Mouse (Mus musculus) testis, postnatal 14 days (tissue): ENCODE measurements around the gene Hunk.

ENCODE experiments used
- DNase-seq: peaks from one replicate; pipeline ENCODE4 v3.0.0; 2021; ENCODE audit warnings: low spot score

Gene Hunk

DNA sequence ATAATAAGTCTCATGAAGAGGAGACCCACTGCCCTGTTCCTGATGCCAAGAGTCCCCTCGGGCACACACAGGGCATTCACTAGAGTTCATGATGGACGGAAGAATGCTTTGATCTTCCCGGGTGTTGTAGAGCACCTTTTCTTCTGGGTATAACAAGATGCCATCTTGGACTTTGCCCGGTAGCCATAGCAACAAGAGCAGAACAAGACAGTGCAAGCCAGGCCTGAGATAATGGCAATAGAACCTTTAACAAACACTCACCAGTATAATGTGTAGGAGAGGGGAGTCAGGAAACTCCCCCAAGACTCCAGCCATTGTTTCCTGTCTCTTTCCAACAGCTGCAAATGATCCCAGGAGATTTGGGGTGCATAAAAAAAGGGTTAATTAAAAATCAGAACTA is 8.9 kb downstream of the Hunk start:
- DNase-seq = no peak

- DNase-seq = no peak
Observed at GRCm38 (mm10) chr16:90395996-90396556, 10.3 kb downstream of the Hunk start.

DNA sequence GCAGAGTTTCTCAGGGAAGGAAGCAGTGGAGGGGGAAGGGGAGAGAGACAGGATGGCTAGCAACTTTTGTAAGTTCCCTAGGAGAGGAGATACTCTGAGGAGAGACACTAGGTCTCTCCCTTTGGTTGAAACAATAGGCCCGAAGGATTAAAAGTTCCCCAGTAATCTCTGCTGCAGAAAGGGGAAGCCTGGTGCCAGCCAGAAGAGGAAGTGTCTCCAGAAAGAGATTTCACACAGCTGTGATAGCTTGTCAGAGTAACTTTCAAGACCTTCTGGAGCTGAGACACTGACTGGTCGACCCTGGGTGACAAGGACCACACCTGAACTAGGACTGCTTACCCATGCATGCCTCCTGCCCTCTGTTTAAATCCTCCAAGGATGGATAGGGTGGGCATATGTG is 11.1 kb downstream of the Hunk start:
- no peak for DNase-seq

DNA sequence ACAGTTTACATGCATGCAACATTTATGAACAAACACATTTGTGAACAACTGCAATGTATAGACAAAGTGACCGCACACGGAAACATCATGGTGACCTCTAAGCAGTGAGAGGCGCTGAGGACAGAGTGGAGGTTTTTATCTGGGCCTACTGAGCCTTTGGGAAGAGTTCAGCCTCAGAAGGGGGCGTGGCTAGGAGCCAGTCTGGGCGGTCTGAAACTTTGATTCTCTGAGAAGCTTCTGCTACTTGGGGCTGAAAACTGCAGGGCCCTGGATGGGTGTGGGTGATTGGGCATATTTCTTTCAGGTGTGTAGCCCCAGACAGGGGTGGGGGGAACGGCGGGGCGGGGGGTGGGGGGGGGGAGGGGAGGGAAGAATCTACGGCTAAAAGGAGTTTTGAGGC is 14.5 kb downstream of the Hunk start:
- DNase-seq = peak; percentile 46

DNA sequence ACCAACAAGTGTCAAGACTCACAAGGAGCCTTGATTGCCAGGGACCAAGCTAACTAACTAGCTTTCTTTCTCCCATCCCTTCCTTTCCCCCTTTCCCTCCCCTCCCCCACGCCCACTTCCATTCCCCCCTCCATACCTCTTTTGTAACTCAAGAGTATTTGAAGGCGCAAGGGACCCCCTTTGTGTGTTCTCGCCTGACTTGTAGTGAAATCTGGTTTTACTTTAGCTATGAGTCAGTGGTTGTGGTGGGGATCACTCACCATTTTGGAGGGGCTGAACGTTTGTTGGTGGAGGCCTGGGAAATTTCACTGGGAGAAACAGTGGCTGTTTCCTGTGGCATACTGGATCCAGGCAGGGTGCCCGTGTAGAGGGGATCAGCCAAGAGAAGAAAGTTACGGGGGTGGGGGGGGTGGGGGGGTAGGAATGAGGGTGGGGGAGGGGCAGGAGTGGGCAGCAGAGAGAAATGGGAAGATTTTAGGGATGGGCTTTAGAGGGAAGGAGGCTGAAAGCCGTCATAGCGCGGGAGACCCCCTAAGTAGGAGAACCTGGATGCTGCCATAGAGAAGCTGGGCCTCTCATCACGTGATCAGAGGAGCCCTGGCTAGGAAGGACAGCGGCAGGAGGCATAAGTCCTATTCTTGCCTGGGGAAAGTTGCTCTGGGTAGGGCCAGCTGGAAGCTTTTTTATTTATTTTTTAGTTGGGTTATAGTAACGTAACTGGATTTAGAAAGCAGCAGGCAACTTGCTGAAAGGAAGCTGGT is 15.3 kb downstream of the Hunk start:
- DNase-seq = no peak

DNA sequence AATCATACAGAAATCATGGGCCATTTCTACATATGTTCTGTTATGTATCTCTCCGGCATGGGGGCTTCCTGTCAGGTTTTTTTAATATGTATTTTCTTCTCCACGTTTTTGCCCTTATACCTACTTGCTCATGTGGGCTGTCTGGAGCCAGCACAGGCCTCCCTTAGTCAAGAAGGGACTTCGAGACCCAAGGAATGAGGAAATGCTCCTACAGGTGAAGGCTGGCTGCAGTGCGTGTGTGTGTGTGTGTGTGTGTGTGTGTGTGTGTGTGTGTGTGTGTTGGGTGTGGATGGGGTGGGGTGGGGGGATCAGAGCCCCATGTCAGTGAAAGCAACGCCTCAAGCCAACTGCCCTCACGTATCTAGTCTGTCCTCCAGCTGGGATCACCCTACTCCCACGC is 16.5 kb downstream of the Hunk start:
- no peak for DNase-seq

DNA sequence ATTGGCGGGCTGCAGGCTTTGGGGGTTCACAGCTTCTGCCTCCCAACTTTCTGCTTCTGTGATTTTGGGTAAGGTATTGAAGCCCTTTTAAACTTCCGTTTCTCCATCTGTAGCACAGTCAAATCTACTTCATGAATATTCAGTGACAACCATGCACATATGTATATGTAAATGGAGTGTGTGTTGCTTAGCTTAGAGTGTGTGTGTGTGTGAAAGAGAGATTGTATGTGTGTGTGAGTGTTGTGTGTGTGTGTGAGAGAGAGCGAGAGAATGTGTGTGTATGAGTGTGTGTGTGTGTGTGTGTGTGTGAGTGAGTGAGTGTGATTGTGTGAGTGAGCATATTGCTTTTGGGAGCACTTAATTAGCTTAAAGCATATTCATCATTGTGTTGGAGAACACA is 19.4 kb downstream of the Hunk start:
- no peak for DNase-seq

- DNase-seq = no peak
Observed at GRCm38 (mm10) chr16:90405599-90405998, 19.8 kb downstream of the Hunk start.

- no peak for DNase-seq
Observed at GRCm38 (mm10) chr16:90407541-90408289, 21.9 kb downstream of the Hunk start.

DNA sequence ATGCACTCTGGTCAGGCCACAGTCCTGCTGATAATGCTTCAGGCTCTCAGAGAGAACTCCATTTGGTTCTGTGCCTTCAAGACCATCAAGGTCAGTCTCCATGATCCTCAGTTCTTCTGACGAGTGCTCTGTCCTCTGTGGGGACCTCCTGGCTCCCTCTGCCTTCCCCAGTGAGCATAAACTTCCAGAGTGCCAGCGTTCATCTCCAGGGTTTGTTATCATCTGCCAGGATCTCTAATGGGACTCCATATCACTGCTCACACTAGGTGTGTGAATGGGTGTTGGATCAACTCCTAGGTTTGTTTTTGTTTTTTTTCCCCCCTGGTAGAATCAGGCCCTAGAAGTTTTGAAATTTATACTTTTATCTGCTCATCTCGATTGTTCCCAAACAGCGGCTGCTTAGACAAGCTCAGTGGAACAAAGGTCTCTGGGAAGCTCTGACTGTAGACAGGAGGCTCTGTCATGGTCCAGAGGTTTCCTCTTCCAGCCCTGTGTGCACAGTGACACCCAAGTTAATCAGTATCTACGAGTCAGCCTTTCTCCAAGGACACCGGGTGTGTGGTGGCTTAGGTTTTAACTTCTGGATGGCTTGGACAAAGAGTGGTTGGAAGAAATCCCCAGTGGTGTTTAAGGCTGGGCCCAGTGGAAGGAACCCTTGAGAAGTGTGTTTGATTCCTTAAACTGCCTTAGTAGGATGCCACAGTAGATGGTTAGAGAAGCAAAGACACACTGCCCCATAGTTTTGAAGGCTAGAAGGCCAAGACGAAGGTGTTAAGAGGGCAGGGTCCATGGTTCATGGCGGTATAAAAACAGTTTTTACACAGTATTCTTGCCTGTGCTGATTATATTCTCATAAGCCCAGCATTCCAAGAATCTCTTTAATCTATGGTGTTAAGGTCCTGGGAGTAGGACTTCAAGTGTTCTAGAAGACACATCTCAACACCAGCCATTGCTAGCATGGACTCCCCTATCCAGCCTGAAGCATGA is 26.6 kb downstream of the Hunk start:
- DNase-seq = no peak

DNA sequence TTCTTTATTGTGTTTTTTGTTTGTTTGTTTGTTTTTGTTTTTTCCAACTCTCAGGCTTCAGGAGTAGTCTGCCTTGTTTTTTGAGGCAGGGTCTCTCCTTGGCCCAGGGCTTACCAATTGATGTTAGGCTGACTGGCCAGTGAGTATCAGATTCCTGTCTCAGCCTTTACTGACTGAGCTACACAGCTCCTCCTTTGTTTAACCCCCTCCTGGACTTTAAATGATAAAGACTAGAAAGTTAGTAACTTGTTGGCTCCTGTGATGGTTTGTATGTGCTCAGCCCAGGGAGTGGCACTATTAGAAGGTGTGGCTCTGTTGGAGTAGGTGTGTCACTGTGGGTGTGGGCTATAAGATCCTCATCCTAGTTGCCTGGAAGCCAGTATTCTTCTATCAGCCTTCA is 30.8 kb downstream of the Hunk start:
- DNase-seq = no peak

GRCm38 (mm10) chr16:90418661-90419060 is 32.8 kb downstream of the Hunk start:
- DNase-seq = no peak

DNA sequence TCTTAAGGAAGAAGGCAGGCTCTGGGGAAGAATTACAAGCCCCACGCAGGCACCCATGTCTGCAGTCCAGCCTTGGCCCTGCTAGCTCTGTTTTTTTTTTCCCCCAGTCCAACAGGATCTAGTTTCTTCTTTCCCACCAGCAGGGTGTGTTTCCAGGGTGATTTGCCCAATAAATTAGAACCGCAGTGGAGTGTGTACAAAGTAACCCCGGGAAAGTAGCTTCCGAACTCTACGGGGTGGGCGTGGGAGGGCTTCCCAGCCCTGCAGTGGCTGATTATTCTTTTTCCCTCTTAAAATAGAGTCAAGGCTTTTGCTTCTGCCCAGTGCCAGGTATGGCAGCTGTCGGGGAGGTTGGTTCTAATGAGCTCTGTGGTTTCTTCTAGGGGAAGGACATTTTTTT is 35.3 kb downstream of the Hunk start:
- DNase-seq = no peak

DNA sequence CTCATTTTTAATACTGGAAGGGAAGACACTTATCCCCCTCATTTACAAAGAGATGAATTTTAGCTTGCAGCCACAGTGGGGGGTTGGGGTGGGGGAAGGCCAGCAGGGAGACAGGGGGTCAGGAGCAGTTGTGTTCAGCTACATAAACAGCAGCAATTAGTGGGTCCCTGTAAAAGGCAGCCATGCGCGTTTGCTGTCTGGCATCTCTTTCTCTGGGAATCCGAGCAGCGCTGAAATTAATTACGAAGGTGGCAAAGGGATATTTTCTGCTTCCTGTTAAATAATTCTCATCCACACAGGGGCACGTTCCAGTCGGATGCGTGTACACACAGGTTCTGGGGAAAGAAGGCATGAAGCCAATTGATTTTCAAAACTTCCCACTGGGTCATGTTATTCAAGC is 35.7 kb downstream of the Hunk start:
- DNase-seq = no peak

- DNase-seq = no peak
Observed at GRCm38 (mm10) chr16:90422108-90422529, 36.3 kb downstream of the Hunk start.

DNA sequence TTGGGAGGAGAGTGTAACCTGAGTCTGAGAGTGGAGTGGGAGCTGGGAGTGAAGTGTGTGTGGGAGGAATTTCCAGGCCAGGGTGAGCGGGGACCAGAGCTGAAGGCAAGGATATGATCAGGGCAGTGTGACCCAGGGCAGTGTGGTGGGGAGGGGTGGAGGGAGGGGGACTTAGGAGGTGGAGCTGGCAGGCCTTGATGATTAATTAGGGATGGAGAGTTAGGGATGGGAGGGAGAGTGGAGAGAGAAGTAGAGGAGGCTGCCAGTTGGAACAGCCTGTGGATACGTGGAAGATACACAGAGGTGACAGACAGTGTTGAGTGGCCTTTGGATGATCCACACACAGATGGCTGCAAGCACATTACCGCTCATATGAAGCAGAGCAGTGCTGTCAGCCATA is 38.1 kb downstream of the Hunk start:
- no peak for DNase-seq

DNA sequence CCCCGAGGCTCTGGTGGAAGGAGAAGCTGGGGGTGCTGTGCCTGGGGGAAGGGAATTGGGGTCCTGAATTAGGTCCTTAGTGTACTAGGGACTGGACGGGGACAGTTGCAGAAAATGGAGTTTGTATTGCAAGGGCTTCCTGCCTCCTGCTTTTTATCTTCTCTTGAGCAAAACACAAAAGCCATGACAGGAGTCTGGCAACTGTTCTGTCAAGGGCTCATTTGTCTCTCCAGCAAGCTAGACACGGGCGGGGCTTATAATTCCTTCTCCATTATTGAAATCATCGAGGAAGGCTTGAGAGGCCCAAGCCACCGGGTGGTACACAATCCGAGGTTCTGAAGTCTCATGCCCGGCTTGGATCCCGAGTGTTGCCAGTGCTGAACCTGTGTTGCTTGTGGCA is 38.6 kb downstream of the Hunk start:
- DNase-seq = no peak

- no peak for DNase-seq
Observed at GRCm38 (mm10) chr16:90426234-90426633, 40.4 kb downstream of the Hunk start.

GRCm38 (mm10) chr16:90427838-90428630 is 42.2 kb downstream of the Hunk start:
- DNase-seq = no peak

DNA sequence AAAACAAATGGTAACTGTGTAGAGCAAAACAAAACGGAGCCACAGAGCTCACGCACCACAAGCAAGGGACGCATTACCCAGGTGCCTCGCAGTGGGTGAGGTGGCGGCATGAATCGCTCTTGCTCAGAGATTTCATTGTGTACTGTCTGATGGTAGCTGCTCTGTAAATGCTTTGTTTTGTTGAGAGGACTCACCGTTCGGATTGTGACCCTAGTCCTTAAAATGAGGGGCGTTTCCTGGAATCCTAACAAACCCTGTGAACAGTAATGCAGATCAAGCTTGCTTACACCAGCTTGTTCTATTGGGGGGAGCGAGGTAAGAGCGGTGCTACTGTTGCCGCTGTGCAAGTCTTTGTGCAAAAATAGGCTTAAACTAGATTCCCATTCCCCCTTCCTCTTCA is 47.7 kb downstream of the Hunk start:
- DNase-seq = no peak

DNA sequence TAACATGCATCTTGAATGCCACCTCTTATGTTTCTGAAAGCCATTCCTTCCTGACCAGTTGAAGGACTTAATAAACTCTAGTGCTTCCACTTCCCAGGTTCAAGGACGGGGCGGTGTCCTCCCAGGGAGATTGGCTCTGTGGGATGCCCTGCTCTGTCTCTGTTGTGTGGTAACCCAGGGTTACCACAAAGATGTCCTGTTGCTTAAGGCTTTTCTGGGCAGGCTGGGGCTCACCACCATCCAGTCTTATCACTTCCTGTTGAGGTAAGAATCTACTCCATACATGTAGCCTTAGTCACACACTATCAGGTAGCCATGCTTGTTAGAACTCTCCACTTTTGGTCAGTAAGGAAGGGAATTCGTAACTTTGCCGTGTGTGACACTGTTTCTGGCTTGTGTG is 49.4 kb downstream of the Hunk start:
- no peak for DNase-seq
